Mouse (Mus musculus) G1E (cell line): Measurements from ENCODE around the gene Gm8251.

ENCODE experiments used
- CTCF ChIP-seq: IDR thresholded peaks from 2 replicates; pipeline ENCODE4 v1.5.1; 2012; ENCODE audit warnings: low read depth, low read length, inconsistent platforms, mixed read lengths
- GATA1 ChIP-seq: IDR thresholded peaks from 2 replicates; pipeline ENCODE4 v1.6.1; 2012; ENCODE audit warnings: borderline replicate concordance, low read length, inconsistent platforms, mixed read lengths

DNA sequence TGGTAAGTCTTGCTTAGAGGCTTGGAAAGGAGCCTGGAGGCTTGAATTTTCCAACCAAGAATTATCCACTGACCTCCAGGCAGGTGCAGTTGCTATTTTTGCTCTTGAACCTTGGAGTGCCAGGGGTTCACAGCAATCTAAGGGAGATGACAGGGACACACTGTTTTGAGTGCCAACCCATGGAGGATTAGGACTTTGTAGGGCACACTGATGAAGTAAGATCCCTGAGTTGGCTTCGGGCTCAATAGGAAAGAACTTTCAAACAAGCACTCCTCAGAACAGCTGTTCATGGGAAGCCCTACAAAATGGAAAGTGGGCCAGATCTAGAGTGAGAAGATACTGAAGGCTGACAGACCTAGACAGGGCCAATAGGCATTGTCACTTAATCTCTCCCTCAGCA is 39.1 kb downstream of the Gm8251 start:
- TF ChIP-seq CTCF (no peak), GATA1 (no peak)
